Mouse (Mus musculus) stomach, embryonic 15.5 days (tissue): ENCODE data around the gene Syn3. TPM values are rescaled to one million over a fixed set of nuclear protein-coding genes. Genes with fewer than 3 reads are reported as not detected.

Experiments used
- ATAC-seq: fragments of 200-750 bp; cut with Nextera tagmentation; 2 replicates; pipeline ENCODE4 v1.8.0; 2017; ENCODE audit warnings: low read depth, moderate number of reproducible peaks, moderate TSS enrichment; ENCODE audit not compliant: insufficient read depth, low FRiP score
- H3K27ac ChIP-seq: fragments of 300-500 bp; sonication (generic); 2 replicates; pipeline ENCODE4 v1.5.1; 2015; ENCODE audit warnings: mild to moderate bottlenecking, inconsistent platforms
- H3K27me3 ChIP-seq: fragments of 300-500 bp; sonication (generic); replicated peaks from 2 replicates; pipeline ENCODE4 v1.6.1; 2015; ENCODE audit warnings: inconsistent platforms
- H3K36me3 ChIP-seq: fragments of 300-500 bp; sonication (generic); 2 replicates; pipeline ENCODE4 v1.6.1; 2015; ENCODE audit warnings: inconsistent platforms
- H3K4me1 ChIP-seq: fragments of 300-500 bp; sonication (generic); 2 replicates; pipeline ENCODE4 v1.6.1; 2015; ENCODE audit warnings: inconsistent platforms
- H3K4me2 ChIP-seq: fragments of 300-500 bp; sonication (generic); 2 replicates; pipeline ENCODE4 v1.6.1; 2015; ENCODE audit warnings: mild to moderate bottlenecking, inconsistent platforms
- H3K4me3 ChIP-seq: fragments of 300-500 bp; sonication (generic); replicated peaks from 2 replicates; pipeline ENCODE4 v1.5.1; 2015; ENCODE audit warnings: inconsistent platforms
- H3K9ac ChIP-seq: fragments of 300-500 bp; sonication (generic); 2 replicates; pipeline ENCODE4 v1.6.1; 2015; ENCODE audit warnings: inconsistent platforms
- H3K9me3 ChIP-seq: fragments of 300-500 bp; sonication (generic); 2 replicates; pipeline ENCODE4 v1.6.1; 2016; ENCODE audit warnings: inconsistent platforms
- WGBS: fragments of 180-500 bp; shearing (Covaris S2); methylation state at CpG from one replicate; pipeline ENCODE4 v1.1.7; 2015; 5-methylcytosine and 5-hydroxymethylcytosine counted together
- polyA plus RNA-seq: library from polyadenylated mRNA; unstranded; fragments of >200 nt; fragmentation: Nextera tagmentation; extraction: Ambion mirVana; gene quantifications from 2 replicates; pipeline ENCODE4 v1.2.1, GENCODE M21; 2015

Syn3 gene
- polyA plus RNA-seq, 1 experiment from 2014 or later: 3.5 TPM

GRCm38 (mm10) chr10:86310527-86310926 lies 188.2 kb downstream of the Syn3 start:
- H3K4me3 ChIP-seq: no peak overlapping the region
- H3K27ac ChIP-seq: no peak overlapping the region
- no peaks in the 10 kb centered on the region for H3K27me3 ChIP-seq
- no peaks in the 10 kb centered on the region for H3K9me3 ChIP-seq
- no peaks in the 10 kb centered on the region for H3K4me1 ChIP-seq
- 52% methylated on average over 6 of the region's 6 CpGs for WGBS
- no peak overlapping the region for H3K4me2 ChIP-seq
- 0 out of 2 replicates have a peak, but pooled peaks have one; percentile 35 for ATAC-seq
- 0 out of 2 replicates have a peak, but pooled peaks cover 2% of the 10 kb centered on the region for H3K36me3 ChIP-seq
- H3K9ac ChIP-seq: no peak overlapping the region

DNA sequence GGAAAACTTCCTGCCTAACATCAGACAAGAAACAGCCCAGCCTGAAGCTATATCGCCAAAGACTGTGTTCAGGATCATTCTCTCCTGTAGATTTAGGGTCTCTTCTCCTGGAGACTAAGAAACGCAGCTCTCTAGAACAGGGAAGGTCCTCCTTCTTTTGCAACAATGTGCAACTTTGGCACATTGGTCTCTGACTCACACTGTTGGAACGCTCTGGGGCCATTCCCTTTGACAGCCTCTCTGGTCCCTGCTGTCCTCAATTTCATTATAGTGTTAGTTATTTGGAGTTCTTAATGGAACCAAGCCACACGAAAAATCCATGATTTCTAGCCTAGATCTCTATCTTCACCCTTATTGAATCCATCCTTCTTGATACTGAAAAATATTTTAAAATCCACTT lies 191.5 kb downstream of the Syn3 start:
- H3K27ac ChIP-seq: no peak overlapping the region
- H3K27me3 ChIP-seq: no peaks in the 10 kb centered on the region
- no peak overlapping the region for H3K4me3 ChIP-seq
- H3K36me3 ChIP-seq: 0 out of 2 replicates have a peak, but pooled peaks cover 2% of the 10 kb centered on the region
- ATAC-seq: no peak
- H3K9me3 ChIP-seq: no peaks in the 10 kb centered on the region
- no peak overlapping the region for H3K4me2 ChIP-seq
- peaks cover 22% of the 10 kb centered on the region for H3K4me1 ChIP-seq
- no peak overlapping the region for H3K9ac ChIP-seq
- 86% methylated on average over 4 of the region's 4 CpGs for WGBS

DNA sequence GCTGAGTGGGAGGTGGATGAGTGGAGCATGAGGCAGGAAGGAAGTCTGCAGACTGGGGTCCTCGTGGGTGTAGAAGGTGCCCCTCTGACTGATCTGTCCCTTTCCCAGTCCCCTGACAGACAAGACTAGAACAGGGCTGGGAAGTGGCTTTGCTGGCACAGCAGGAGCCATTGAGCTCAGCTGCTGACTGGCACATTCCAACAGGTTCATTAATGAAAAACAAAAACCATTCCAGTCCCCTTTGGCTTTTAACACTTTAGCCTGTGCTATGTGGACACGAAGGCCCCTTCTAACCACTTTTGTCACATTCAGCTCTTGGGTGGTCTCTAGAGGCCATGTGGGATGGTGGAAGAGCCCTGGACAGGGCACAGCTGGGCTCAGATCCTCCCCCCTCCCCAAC lies 194.1 kb downstream of the Syn3 start:
- no peaks in the 10 kb centered on the region for H3K9me3 ChIP-seq
- WGBS: 19% methylated on average over 2 of the region's 2 CpGs
- H3K36me3 ChIP-seq: 0 out of 2 replicates have a peak, but pooled peaks cover 2% of the 10 kb centered on the region
- no peak overlapping the region for H3K27ac ChIP-seq
- H3K4me3 ChIP-seq: no peak overlapping the region
- no peak overlapping the region for H3K4me2 ChIP-seq
- no peaks in the 10 kb centered on the region for H3K27me3 ChIP-seq
- no peak overlapping the region for H3K9ac ChIP-seq
- H3K4me1 ChIP-seq: peaks cover 36% of the 10 kb centered on the region
- no peak for ATAC-seq

DNA sequence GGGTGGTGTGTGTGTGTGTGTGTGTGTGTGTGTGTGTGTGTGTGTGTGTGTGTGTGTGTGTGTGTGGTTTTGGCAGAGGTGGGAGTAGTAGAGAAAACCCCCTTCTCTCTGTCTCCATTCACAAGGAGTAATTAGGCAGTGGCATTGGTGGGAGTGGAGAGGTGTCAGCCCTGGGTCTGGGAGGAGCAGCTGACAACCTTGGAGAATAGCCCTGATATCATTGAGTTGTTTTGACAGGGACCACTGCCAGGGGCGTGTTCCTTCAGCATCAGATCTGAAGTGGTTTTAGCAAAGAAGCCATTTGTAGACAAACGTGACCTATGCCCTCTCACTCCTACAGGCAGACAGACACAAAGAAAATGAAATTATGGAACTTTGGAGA lies 195.2 kb downstream of the Syn3 start:
- H3K36me3 ChIP-seq: 0 out of 2 replicates have a peak, but pooled peaks cover 2% of the 10 kb centered on the region
- H3K4me1 ChIP-seq: peaks cover 36% of the 10 kb centered on the region
- H3K4me3 ChIP-seq: no peak overlapping the region
- peak overlapping the region; percentile 95 for H3K4me2 ChIP-seq
- H3K27me3 ChIP-seq: no peaks in the 10 kb centered on the region
- H3K9ac ChIP-seq: no peak overlapping the region
- H3K27ac ChIP-seq: no peak overlapping the region
- 66% methylated on average over 2 of the region's 2 CpGs for WGBS
- no peak for ATAC-seq
- H3K9me3 ChIP-seq: no peaks in the 10 kb centered on the region

DNA sequence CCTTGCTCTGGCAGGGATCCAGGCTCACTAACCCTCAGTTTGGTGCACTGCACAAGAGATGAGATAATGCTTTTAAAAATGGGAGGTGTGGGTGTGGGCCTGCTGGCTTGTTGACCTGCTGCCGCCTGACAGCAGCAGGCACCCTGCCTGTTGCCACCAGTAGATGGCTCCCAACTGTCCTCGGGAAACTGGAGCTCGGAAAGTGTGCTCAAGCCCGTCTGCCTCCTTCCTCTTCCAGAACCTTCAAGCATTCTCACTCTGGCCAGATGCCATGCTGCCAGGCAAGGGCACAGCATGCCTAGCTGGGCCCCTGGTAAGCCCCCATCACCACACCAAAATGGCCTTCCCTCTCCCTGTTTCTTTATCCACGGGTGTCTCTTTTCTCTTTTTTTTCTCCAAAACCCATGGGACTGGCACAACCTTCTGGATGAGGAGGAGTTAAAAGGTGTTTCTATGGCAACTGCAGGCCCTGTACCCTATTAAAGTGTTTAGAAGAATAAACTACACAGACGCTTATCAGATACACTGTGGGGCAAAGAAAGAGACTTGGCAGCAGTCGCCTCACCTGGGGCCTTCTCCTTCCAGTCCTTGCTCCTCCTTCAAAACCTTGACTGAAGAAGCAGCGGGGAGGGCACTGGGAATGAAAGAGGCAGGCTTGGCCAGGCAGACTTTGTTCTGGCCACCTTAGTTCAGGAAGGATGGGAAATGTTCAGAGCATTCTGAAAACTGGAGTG lies 195.8 kb downstream of the Syn3 start:
- peak overlapping the region; percentile 95 for H3K4me2 ChIP-seq
- 0 out of 2 replicates have a peak, but pooled peaks cover 2% of the 10 kb centered on the region for H3K36me3 ChIP-seq
- 0 out of 2 replicates have a peak overlapping the region, but pooled peaks have one; percentile 0 for H3K9ac ChIP-seq
- no peaks in the 10 kb centered on the region for H3K9me3 ChIP-seq
- 0 out of 2 replicates have a peak, but pooled peaks cover under 1% of the 10 kb centered on the region for H3K27me3 ChIP-seq
- peak overlapping the region; percentile 67 for H3K4me3 ChIP-seq
- 18% methylated on average over 8 of the region's 8 CpGs for WGBS
- peak overlapping the region; percentile 72; the same call in 1 of the 2 replicates for H3K27ac ChIP-seq
- peaks cover 36% of the 10 kb centered on the region for H3K4me1 ChIP-seq
- peak; percentile 41; the same call in 1 of the 2 replicates for ATAC-seq

DNA sequence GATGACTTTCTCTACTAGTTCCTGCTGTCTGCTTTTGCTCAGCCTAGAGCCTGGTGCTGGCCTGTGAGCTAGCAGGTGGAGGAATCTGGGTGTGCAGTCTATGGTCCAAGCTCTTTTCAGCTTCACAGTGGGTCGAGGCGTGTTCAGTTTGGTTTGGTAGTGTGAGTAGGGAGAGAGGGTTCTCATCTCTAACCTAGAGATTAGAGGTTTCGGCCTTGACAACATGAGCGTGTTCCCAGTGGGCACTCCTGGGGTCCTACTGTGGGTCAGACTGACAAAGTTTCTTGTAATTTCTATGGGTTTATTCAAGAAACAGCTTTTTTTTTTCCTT lies 196.4 kb downstream of the Syn3 start:
- Histone ChIP-seq H3K9me3 (no peaks in the 10 kb centered on the region), H3K9ac (peak overlapping the region; percentile 12; the same call in 1 of the 2 replicates), H3K27me3 (0 out of 2 replicates have a peak, but pooled peaks cover 3% of the 10 kb centered on the region), H3K4me2 (peak overlapping the region; percentile 95), H3K4me1 (peaks cover 36% of the 10 kb centered on the region), H3K4me3 (peak overlapping the region; percentile 67), H3K36me3 (0 out of 2 replicates have a peak, but pooled peaks cover 2% of the 10 kb centered on the region), H3K27ac (peak overlapping the region; percentile 72)
- ATAC-seq: no peak
- 50% methylated on average over 4 of the region's 4 CpGs for WGBS

DNA sequence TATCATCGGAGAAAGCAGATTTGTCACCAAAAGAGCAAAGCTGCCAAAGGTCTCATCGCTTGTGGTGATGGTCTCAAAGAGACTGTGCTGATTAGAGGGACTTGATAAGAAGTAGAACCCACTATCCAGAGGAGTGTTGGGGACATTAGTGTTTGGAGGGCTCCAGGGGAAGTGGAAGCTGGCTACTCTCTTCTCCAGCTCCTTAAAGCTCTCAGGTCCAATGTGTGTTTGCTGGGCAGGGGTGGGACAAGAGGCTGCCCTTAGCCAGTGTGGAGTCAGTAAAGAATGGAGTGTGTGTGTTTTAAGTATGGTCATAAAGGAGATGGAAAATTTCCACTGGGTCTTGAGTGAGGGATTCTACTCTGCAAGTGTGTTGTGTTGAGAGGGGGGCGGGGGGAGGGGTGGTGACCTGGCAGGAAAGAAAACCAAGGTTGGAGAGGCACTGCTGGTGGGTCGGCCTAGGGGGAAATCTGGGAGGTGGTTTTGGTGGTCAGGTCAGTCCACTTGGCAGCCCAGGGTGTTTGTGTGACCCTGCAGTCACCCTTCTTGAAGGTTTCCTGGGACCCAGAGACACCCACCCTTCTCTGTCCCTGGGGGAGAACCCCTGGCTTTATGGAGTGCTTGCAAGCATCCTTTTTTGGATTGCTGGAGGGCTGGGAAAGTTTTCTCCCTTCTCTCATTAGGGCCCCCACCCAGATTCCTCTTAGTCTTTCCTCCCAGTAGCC lies 196.9 kb downstream of the Syn3 start:
- H3K27me3 ChIP-seq: 0 out of 2 replicates have a peak, but pooled peaks cover 3% of the 10 kb centered on the region
- no peaks in the 10 kb centered on the region for H3K36me3 ChIP-seq
- peaks cover 36% of the 10 kb centered on the region for H3K4me1 ChIP-seq
- H3K9ac ChIP-seq: peak overlapping the region; percentile 19
- H3K27ac ChIP-seq: peak overlapping the region; percentile 72
- H3K9me3 ChIP-seq: no peaks in the 10 kb centered on the region
- 28% methylated on average over 4 of the region's 4 CpGs for WGBS
- H3K4me2 ChIP-seq: peak overlapping the region; percentile 95
- peak overlapping the region; percentile 67 for H3K4me3 ChIP-seq
- ATAC-seq: no peak

- H3K27ac ChIP-seq: peak overlapping the region; percentile 72
- ATAC-seq: no peak
- peak overlapping the region; percentile 95 for H3K4me2 ChIP-seq
- peak overlapping the region; percentile 67 for H3K4me3 ChIP-seq
- H3K4me1 ChIP-seq: peaks cover 38% of the 10 kb centered on the region
- 0 out of 2 replicates have a peak, but pooled peaks cover 3% of the 10 kb centered on the region for H3K27me3 ChIP-seq
- no peaks in the 10 kb centered on the region for H3K9me3 ChIP-seq
- peak overlapping the region; percentile 74 for H3K9ac ChIP-seq
- under 1% methylated on average over 10 of the region's 10 CpGs for WGBS
- no peaks in the 10 kb centered on the region for H3K36me3 ChIP-seq
Measured at GRCm38 (mm10) chr10:86301117-86301490, 197.6 kb downstream of the Syn3 start.

DNA sequence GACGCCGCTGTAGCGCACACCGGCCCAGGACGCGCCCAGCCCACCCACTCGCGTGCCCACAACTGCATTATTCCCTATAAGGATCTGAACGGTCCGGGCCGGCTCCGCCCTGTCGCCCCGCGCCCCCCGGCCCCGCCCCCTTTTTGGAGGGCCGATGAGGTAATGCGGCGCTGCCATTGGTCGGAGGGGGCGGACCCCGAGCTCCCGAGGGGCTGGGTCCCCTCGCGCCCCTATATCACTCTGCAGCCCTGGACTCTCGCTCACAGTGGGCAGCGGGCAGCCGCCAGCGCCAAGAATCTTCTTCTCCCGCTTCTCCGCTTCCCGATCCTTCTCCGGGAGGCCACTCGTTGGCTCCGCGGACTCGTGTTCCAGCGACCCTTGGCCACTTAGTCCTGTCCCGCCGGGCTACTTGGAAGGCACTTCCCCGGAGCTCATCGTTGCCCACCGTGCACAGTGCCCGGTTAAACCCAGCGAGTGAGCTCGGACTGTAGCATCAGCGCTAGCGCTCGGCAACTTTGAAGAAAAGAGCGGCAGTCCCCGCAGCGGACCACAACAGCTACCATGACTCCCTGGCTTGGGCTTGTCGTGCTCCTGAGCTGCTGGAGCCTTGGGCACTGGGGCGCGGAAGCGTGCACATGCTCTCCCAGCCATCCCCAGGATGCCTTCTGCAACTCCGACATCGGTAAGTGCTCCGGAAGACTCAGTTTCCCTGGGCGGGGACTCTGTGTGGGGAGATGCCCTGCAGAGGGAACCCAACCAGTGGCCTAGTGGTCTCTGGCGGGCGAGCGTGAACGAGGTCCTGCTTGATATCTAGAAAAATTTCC lies 198.2 kb downstream of the Syn3 start, which contains the start of gene Timp3:
Timp3 (plus strand) TSS at position 80 of the 824 bp plus-strand sequence.
- 1% methylated on average over 56 of the region's 65 CpGs for WGBS
- Histone ChIP-seq H3K36me3 (no peaks in the 10 kb centered on the region), H3K27me3 (0 out of 2 replicates have a peak, but pooled peaks cover 3% of the 10 kb centered on the region), H3K9ac (peak within 1 kb of the TSS; percentile 74), H3K9me3 (no peaks in the 10 kb centered on the region), H3K27ac (peak within 1 kb of the TSS; percentile 72), H3K4me3 (peak within 1 kb of the TSS; percentile 67), H3K4me1 (peaks cover 44% of the 10 kb centered on the region), H3K4me2 (peak within 1 kb of the TSS; percentile 95)
- peak; percentile 82 for ATAC-seq

DNA sequence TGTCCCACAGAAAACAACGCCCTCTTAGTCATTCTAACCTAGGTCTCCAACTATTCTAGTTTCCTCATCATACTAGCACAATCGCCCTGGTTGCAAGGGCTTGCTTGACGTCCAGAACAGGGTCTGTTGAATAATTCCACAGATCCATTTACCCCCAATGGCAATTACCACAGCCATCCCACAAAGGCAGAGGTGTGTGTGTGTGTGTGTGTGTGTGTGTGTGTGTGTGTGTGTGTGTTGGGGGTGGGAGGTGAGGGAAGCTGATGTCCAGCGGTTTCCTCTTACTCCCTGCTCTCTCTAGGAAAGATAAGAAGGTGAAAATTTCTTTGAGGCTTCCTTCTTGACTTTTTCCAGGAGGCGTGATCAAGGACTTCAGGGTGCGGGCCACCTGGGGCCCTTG lies 198.9 kb downstream of the Syn3 start:
- Histone ChIP-seq H3K36me3 (no peaks in the 10 kb centered on the region), H3K9ac (no peak overlapping the region), H3K27ac (no peak overlapping the region), H3K9me3 (no peaks in the 10 kb centered on the region), H3K4me2 (peak overlapping the region; percentile 95), H3K27me3 (0 out of 2 replicates have a peak, but pooled peaks cover 3% of the 10 kb centered on the region), H3K4me3 (peak overlapping the region; percentile 67), H3K4me1 (peaks cover 44% of the 10 kb centered on the region)
- ATAC-seq: no peak
- 35% methylated on average over 6 of the region's 6 CpGs for WGBS

GRCm38 (mm10) chr10:86298326-86298725 lies 200.4 kb downstream of the Syn3 start:
- Histone ChIP-seq H3K4me3 (no peak overlapping the region), H3K9ac (no peak overlapping the region), H3K36me3 (no peaks in the 10 kb centered on the region), H3K27me3 (0 out of 2 replicates have a peak, but pooled peaks cover 3% of the 10 kb centered on the region), H3K4me2 (no peak overlapping the region), H3K27ac (no peak overlapping the region), H3K4me1 (peaks cover 32% of the 10 kb centered on the region), H3K9me3 (no peaks in the 10 kb centered on the region)
- 78% methylated on average over 6 of the region's 6 CpGs for WGBS
- ATAC-seq: no peak
